Mouse (Mus musculus): ENCODE measurements around the gene Ppia. TPM values are rescaled to one million over a fixed set of nuclear protein-coding genes. Genes with fewer than 3 reads are reported as not detected.
"Not testable (repeated sequence)": the region's sequence is repeated elsewhere in the genome, so short reads cannot be mapped to it uniquely, and the experiment has no call there.

The Ppia gene
- total RNA-seq, 2 experiments from 2014 or later = 943 to 992 TPM

DNA sequence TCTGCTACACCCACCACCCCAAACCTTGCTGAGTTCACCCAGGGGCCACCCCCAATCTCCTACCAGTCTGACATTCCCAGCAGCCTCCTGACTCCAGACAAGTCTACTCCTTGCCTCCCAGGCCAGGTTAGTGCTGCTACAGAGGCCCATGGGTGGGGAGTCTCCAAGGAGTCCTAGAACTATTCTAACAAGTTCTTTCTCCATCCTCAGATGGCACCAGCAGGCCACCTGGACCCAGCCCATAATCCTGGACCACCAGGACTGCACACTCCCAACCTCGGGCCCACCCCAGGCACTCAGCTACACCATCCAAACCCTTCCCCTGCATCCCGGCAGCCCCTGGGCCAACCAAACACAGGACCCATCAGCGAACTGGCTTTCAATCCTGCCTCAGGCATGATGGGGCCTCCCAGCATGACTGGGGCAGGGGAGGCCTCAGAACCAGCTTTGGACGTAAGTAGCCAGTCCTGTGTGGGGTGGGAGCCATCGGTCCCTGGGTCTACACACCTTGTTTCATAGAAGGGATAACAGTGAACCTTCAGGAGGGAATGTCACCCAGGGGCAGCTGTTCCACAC is 11.3 kb upstream of the Ppia start:
- intact Hi-C loops (cut with DNase I) = no loop called here
- DNase-seq = no peak

DNA sequence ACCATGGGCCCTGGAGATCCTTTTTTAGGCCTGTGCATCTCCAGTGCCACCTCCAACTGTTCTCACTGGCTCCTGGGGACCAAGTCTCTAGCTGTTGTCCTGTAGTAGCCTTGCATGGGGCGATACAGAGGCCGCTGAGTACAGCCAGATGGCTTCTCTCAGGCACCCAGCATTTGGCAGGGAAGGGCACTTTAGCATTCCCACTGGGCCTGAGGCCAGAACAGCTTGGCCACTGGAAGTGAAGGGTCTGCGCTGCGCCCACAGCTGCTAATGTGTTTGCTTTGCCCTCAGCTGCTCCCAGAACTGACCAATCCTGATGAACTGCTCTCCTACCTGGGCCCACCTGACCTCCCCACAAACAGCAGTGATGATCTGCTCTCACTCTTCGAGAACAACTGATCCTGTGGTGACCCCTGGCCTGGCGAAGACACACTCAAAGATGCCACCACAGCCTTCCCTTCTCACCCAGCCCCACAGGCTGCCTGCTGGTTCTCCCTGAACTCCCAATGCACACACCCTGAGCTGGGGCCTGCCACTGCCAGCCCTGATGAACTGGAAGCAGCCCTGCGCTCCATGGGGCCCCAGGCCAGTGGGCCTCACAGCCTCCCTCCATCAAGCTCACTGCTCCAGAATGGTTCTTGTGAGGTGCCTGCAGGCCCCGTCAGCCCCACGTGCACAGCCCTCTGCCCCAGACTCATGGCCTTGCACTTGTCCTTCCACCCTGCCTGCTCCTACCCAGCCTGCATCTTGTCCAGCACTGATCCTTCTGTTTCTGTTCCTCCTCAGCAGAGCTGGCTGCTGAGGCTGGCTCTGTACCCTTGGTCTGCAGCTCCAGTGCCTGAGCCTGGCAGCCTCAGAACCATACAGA is 10.3 kb upstream of the Ppia start:
- intact Hi-C loops (cut with DNase I) = no loop called here
- DNase-seq = peak; percentile 76 to 81

DNA sequence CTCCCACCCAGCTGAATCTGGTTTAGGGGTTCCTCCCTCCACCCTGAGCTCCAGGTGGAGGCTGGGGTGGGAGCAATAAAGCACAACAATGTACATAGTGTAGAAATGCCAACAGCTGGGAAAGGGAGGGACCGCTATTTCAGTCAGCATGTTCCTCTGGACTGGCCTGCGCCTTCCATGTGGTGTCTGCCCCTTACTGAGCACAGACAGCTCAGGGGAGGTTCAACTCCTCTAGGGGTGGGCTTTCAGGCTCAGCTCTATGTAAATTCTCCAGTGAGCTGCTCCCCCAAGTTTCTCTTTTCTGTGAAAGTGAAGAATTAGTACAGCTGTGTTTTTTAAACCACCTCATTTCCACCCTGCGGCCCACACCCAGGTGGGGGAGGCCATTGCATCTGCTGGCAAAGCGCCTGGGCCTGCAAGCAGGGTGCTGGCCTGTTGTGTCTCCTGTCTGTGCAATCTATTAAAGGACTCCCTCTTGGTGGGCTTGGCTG is 9.6 kb upstream of the Ppia start:
- intact Hi-C loops (cut with DNase I) = no loop called here
- DNase-seq = peak; percentile 68

GRCm38 (mm10) chr11:6406251-6407161 is 8.7 kb upstream of the Ppia start:
- intact Hi-C loops (cut with DNase I) = no loop called here
- peak; percentile 83 to 85 for DNase-seq

GRCm38 (mm10) chr11:6407162-6407621 is 8.1 kb upstream of the Ppia start:
- intact Hi-C loops (cut with DNase I) = no loop called here
- no peak for DNase-seq

DNA sequence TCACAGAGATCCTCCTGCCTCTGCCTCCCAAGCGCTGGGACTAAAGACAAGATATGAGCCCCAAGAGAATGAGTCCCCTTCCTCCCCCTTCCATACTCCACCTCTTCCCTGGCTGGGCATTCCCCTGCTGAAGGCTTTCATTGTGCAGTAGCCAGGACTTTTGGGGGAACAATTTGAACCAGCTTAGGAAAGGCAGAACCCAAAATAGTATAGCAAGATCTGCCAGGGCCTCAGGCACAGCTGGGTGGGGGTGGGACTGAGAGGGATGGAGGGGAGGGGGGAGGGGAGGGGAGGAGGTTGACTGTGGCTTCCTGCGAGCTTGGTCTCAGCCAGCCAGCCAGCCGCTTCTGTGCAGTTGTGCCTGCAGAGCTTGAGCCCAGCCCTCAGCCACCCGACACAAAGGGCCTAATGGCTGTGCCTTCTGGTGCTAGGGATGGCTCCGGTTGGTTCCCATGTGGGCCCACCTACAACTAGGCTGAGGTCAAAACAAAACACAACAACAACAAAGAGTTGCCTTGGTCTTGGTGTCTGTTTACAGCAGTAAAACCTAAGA is 5.1 kb upstream of the Ppia start:
- DNase-seq = no peak
- intact Hi-C loops (cut with DNase I) = no loop called here

DNA sequence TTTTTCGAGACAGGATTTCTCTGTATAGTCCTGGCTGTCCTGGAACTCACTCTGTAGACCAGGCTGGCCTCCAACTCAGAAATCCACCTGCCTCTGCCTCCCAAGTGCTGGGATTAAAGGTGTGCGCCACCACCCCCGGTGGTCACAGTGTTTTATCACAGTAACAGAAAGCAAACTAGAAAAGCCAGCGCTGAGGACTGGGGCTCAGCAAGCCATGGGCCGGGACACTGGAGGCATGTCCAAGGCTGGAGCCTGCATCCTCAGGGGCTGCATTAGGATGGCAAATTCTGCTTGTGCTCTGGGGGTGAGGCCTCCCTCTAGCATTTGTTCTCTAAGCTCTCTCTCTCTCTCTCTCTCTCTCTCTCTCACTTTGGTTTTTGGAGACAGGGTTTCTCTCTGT is 4.5 kb upstream of the Ppia start:
- DNase-seq; intact Hi-C loops (cut with DNase I): not testable (repeated sequence)

DNA sequence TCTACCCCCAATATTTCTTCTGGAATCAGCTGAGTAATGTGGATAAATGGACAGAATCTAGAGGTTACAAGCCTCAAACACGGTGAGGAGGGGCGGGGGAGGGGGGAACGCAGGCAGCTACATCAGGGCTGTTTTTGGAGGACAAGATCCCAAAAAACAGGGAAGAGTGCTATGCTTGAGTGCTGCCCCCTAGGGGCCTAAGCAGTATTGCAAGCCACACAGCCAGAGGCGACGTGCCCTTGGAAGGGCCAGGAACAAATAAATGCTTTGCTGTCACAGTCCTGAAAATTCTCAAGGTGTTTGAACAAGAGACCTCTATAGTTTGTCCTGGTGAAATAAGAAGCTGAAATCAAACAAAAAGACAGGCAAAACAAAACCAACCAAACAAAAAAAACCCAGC is 3.6 kb upstream of the Ppia start:
- intact Hi-C loops (cut with DNase I) = no loop called here
- DNase-seq = peak; percentile 84 to 93

DNA sequence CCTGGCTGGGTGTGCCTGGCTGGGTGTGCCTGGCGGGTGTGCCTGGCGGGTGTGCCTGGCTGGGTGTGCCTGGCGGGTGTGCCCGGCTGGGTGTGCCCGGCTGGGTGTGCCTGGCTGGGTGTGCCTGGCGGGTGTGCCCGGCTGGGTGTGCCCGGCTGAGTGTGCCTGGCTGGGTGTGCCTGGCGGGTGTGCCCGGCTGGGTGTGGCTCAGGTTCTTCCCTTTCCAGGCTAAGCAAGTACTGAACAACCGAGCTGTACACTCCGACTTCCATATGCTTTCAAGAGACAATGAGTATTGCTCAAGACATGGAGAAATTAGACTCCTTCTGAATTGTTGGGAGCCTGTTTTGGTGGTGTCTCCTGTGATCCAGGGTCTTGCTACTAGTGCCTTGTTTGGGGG is 2.0 kb upstream of the Ppia start:
- intact Hi-C loops (cut with DNase I) = no loop called here
- no peak for DNase-seq

DNA sequence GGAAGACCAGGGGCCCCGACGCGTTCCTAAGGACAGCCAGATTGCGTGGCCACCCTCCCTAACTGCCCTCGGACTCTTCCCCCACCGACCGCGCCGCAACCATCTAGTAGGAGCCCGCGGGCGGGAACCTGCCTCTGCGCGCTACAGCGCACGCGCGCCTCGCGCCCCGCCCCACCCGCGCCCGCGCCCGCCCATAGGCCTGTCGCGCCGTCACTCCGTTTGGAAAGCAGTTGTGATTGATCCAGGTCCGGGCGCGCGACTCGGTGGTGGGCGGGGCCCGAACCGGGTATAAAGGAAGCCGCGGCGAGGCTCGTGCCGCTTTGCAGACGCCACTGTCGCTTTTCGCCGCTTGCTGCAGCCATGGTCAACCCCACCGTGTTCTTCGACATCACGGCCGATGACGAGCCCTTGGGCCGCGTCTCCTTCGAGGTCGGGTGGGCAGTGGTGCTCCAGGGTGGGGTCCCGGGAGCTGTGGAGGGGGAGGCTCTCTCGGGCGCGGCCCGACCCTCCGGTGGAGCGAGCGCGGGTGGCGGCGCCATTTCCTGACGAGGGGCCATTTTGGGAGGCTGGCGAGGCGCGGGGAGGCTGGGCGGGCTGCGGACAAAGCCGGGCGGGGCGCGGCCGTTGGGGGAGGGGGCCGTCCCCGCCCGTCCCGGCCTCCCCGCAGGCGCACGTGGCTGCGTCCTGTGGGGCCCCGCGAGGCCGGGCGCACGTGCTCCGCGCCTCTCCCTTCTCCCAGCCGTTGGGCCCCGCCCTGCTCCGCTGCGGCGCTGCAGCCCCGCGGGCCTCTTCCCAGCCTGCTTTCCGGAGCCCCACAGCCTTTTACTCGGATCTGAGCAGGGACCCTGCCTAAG is 535 bp downstream of the Ppia start:
- intact Hi-C loops (cut with DNase I) = loop anchor here (2.0 kb wide), 1 partner anchor 49 kb away; no protein-coding TSS in a partner anchor
- DNase-seq = peak; percentile 99

GRCm38 (mm10) chr11:6416405-6417034 is 1.3 kb downstream of the Ppia start:
- peak; percentile 85 to 87 for DNase-seq
- intact Hi-C loops (cut with DNase I) = no loop called here

DNA sequence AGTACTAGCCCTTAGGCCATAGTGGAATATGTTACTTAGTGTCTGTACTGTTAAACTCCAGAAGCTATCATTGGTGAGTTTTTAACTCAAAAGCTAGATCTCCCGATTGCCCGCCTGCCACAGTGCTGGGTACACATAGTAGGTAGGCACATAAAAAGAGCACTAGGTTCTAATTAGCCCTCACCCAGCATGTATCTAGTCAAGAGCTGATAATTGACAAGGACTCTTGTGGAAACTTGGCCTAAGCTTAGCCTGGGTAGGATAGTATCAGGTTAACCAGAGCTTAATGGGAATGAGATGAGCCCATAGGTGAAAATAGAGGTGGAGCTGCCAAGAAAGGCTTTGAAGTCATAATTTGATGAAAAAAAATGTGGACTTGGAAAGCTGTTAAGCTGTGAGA is 1.8 kb downstream of the Ppia start:
- DNase-seq = no peak
- intact Hi-C loops (cut with DNase I) = no loop called here

- no peak for DNase-seq
- intact Hi-C loops (cut with DNase I) = no loop called here
These were observed 2.2 kb downstream of the Ppia start for GRCm38 (mm10) chr11:6417490-6417889.

GRCm38 (mm10) chr11:6418751-6419150 is 3.5 kb downstream of the Ppia start:
- intact Hi-C loops (cut with DNase I) = no loop called here
- no peak for DNase-seq

DNA sequence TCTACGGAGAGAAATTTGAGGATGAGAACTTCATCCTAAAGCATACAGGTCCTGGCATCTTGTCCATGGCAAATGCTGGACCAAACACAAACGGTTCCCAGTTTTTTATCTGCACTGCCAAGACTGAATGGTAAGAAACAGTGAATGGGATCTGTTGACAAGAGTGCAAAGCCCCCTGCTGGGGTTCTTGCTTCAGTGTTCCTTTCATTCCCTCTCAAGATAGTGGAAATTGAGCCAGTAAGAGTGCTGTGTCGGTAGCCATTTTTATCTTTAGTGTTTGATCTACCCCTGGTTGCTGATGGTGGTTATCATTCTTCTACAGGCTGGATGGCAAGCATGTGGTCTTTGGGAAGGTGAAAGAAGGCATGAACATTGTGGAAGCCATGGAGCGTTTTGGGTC is 3.9 kb downstream of the Ppia start:
- DNase-seq; intact Hi-C loops (cut with DNase I): not testable (repeated sequence)

DNA sequence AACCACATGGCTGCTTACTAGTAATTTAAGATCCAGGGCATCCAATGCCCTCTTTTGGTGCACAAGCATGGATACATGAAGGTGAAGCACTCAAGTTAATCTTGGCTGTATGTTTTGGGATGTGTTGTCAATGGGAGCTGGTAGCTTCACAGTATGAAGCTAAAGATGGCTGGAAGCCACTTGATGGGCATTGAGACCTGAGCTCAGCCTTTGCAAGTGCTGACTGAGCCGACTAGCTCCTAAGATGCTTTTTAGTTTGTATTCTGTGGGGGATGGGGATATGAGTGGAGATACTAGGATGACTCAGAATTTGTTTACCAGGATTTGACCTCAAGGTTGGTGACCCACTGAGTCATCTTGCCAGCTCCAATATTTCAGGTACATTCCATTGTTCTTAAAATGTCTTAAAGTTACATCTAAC is 5.0 kb downstream of the Ppia start:
- no peak for DNase-seq
- intact Hi-C loops (cut with DNase I) = no loop called here

DNA sequence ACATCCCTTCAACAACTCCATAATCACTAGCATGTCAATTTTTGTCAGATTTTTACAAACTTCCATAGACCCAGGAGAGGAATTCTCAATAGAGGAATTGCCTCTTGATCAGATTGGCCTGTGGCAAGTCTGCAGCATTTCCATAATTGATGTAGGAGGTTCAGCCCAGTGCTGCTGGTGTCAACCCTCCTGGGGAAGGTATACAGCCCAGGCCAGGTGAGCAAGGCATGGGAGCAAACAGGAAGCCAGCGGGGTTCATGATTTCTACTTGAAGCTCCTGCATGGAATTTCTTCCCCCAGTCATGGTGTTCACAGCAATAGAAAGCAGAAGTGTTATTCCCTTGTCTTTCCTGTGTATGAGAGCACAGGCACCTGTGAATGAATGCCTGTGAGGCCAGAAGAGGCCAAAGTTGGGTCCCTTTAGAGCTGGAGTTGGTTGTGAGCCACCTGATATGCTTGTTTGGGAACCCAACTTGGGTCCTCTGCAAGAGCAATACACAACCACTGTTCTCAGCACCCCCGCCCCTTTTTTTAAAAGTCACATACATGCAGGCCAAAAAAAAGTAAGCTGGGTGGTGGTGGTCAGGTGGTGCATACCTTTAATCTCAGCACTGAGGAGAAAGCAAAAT is 5.6 kb downstream of the Ppia start:
- intact Hi-C loops (cut with DNase I) = no loop called here
- no peak for DNase-seq

DNA sequence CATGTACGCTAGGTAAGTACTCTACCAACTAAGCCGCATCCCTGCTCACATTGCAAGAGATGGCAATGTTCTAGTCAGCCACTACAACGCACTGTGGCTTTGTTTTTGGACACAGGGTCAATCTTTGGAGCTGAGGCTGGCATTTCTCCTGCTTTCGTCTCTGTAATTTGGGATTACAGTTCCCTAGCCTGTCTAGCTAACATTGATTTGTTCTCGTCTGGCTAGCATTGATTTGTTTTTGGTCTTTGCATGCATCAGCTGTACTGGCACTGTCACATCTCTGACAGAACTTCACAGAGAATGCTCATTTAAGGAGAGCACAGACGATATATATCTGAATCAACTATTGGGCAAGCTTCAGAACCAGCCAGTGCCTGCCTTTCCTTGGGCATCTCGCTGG is 14.9 kb downstream of the Ppia start:
- intact Hi-C loops (cut with DNase I) = no loop called here

GRCm38 (mm10) chr11:6436442-6436841 is 21.2 kb downstream of the Ppia start:
- intact Hi-C loops (cut with DNase I) = no loop called here

More for the DNA sequence above, 14.9 kb downstream of the Ppia start:
- DNase-seq = no peak

More at GRCm38 (mm10) chr11:6436442-6436841, 21.2 kb downstream of the Ppia start:
- peak; percentile 34 to 61 for DNase-seq
